Mouse (Mus musculus): ENCODE data around the gene Snrnp48.

DNA sequence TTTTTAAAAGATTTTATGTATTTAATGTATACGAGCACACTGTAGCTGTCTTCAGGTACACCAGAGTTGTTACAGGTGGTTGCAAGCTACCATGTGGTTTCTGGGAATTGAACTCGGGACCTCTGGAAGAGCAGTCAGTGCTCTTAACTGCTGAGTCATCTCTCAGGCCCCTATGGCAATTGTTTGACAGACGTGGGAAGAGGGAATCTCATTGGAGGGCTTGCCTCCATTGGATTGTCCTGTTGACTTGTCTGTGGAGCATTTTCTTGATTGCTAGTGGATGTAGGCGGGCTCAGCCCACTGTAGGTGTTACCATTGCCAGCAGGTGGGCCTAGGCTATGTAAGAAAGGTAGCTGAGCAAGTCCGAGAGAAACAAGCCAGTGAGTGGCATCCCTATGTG, 29.9 kb downstream of the Snrnp48 start:
- TF ChIP-seq CTCF (IDR thresholded peaks at IDR 0.05; ENCODE audit: low read depth) (no peak), EP300 (IDR thresholded peaks at IDR 0.05; ENCODE audit: low read depth) (no peak)

All from liver, embryonic 14.5 days (tissue).